Mouse (Mus musculus): Measurements from ENCODE around the gene Ndufa4l2. TPM values are rescaled to one million over a fixed set of nuclear protein-coding genes. Genes with fewer than 3 reads are reported as not detected.

Gene Ndufa4l2
- polyA plus RNA-seq, 1 experiment from 2014 or later = 5.9 TPM

DNA sequence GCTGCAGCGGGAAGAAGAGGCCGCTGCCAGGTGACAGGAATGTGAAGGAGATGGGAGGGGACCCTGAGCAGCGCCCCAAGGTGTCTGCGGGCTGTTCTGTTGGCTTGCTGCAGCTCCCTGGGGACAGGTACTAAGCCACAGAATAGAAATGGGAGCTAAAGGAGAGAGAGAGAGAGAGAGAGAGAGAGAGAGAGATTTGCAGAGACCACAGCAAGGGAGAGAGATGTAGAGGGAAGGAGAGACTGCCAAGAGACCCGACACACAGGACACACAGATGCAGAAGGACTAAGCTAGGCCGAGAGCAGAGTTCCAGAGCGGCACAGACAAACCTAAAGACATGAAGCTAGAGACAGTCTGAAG, 2.5 kb upstream of the Ndufa4l2 start:
- Histone ChIP-seq H3K9me3 (no peaks in the 10 kb centered on the region), H3K4me2 (peak overlapping the region; percentile 76), H3K27ac (peak overlapping the region; percentile 94), H3K4me3 (replicated peaks) (peak overlapping the region; percentile 41), H3K36me3 (replicated peaks) (0 out of 2 replicates have a peak, but pooled peaks cover under 1% of the 10 kb centered on the region), H3K4me1 (peaks cover 90% of the 10 kb centered on the region), H3K27me3 (peaks cover 92% of the 10 kb centered on the region), H3K9ac (peak overlapping the region; percentile 68)
- 1% methylated on average over 7 of the region's 7 CpGs for WGBS
- ATAC-seq (ENCODE audit: low FRiP score) = no peak

DNA sequence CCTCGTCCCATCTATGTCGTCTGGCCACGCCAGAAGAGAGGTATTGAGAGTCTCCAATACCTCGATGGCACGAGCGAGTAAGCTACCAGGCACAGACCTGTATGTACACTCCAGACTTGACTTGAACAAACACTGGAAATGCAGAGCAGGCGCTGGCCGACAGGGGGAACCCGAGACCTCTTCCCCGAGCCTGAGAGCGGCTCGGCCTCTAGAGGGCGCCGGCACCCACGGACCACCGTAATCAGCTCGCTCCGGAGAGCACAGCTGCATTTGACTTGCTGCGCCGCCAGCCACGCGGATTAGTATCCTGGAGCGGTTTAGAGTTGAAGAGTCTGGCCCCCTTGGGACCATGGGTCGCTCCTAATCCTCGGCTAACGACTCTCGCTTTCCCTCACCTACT, 2.0 kb upstream of the Ndufa4l2 start:
- H3K27me3 ChIP-seq = peaks cover 92% of the 10 kb centered on the region

DNA sequence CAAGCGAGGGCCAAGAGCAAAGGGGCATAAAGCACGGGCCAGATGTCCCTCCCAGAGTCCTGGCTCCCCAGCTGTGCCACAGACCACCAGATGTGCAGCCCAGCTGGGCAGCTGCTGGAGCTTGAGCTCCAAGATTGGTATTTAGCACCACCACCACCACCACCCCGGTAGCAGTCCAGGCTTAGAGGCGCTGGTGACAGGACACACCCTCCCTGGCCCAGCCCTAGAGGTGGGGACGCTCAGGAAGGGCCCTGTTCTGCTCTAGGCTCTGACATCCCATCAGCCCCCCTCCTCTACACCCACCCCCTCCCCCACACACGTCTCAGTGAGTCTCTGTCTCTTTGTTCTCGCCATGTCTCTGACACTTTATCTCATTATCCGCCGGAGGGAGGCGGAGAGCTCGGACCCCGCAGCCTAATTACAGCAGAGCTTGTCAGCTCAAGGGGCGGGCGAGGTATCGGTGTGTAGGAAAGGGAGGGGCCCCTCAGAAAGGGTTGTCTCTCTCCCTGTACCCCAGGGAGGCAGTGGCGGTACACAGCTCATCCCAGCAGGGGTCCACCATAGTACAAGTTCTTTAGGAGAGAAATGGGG, 1.2 kb upstream of the Ndufa4l2 start:
- Histone ChIP-seq H3K36me3 (replicated peaks) (peaks cover 13% of the 10 kb centered on the region), H3K27ac (peak overlapping the region; percentile 94), H3K27me3 (peaks cover 92% of the 10 kb centered on the region), H3K9me3 (no peaks in the 10 kb centered on the region), H3K9ac (peak overlapping the region; percentile 38; the same call in 1 of the 2 replicates), H3K4me1 (peaks cover 89% of the 10 kb centered on the region), H3K4me2 (peak overlapping the region; percentile 76), H3K4me3 (replicated peaks) (peak overlapping the region; percentile 41)
- whole genome bisulfite sequencing = 2% methylated on average over 16 of the region's 16 CpGs
- peak; percentile 47 for ATAC-seq (ENCODE audit: low FRiP score)

More for the DNA sequence above, 2.0 kb upstream of the Ndufa4l2 start:
- peak overlapping the region; percentile 94 for H3K27ac ChIP-seq
- 0% methylated on average over 27 of the region's 27 CpGs for WGBS
- peak overlapping the region; percentile 33; the same call in 1 of the 2 replicates for H3K9ac ChIP-seq
- H3K4me3 ChIP-seq (replicated peaks) = peak overlapping the region; percentile 41
- no peaks in the 10 kb centered on the region for H3K9me3 ChIP-seq
- H3K4me2 ChIP-seq = peak overlapping the region; percentile 76
- H3K4me1 ChIP-seq = peaks cover 95% of the 10 kb centered on the region
- ATAC-seq (ENCODE audit: low FRiP score) = peak; percentile 24
- H3K36me3 ChIP-seq (replicated peaks) = peaks cover 6% of the 10 kb centered on the region

DNA sequence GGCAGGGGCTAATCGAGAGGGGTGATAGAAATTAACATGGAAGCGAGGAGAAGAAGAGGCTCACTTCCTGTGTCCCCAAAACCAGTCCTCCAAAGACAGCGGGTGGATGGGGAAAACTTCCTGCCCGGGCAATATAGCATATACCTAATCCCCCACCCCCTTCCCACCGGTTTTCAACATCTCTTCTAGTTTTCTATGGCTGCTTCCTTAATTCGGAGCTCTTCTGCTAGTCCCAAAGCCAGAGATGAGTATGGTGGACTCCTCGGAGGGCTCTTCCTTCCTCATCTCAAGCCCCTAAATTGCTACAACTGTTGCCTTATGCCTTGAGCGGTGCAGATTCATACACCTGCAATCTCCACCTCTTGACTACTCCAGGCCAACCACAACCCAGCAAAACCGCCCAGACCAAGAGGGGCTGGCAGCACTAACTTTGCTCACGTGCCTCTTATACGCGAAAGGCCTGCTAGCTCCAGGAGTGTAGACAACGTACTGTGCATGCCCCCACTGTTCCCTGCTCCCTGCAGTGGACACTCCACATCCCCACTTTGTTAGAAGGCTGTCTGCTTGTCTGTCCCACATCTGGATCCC, 562 bp upstream of the Ndufa4l2 start:
- Histone ChIP-seq H3K27ac (peak overlapping the region; percentile 94), H3K27me3 (peaks cover 90% of the 10 kb centered on the region), H3K9ac (no peak overlapping the region), H3K4me2 (peak overlapping the region; percentile 76), H3K4me3 (replicated peaks) (no peak overlapping the region), H3K36me3 (replicated peaks) (peaks cover 20% of the 10 kb centered on the region), H3K9me3 (no peaks in the 10 kb centered on the region), H3K4me1 (peaks cover 84% of the 10 kb centered on the region)
- 6% methylated on average over 13 of the region's 13 CpGs for WGBS
- ATAC-seq (ENCODE audit: low FRiP score) = no peak

DNA sequence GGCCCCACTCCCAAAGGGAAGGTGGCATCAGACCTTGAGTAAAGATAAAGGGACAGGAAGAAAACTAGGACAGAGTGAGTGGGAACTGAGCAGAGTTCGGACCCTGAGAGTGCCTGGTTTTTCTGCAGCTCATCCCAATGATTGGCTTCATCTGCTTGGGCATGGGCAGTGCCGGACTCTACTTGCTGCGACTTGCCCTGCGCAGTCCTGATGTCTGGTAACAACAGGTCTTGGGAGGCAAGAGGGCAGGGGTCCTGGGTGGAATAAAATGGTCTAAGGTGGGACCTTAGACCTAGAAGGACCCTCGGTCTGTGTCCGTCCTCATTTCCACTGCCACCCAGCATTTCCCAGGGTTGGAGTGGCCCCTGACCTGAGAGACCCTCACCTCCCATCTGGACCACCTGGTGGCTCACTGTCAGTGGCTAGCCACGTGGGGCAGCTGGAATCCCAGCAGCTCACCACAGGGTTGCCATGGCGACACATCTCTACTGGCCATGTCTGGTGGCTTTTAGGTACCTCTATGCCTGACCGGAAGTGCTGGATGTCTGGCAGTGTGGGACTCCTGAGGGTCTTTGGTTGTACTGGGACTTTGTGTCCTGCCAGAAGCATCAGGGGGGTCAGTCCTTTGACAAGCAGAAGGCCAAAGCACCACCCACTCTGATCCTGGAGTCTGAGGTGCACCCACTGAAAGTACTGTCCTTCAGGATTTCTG, 660 bp downstream of the Ndufa4l2 start:
- Histone ChIP-seq H3K4me2 (no peak overlapping the region), H3K9ac (no peak overlapping the region), H3K4me3 (replicated peaks) (no peak overlapping the region), H3K27me3 (peaks cover 77% of the 10 kb centered on the region), H3K36me3 (replicated peaks) (peaks cover 31% of the 10 kb centered on the region), H3K27ac (no peak overlapping the region), H3K9me3 (no peaks in the 10 kb centered on the region), H3K4me1 (peaks cover 74% of the 10 kb centered on the region)
- ATAC-seq (ENCODE audit: low FRiP score) = no peak
- WGBS = 30% methylated on average over 9 of the region's 9 CpGs

DNA sequence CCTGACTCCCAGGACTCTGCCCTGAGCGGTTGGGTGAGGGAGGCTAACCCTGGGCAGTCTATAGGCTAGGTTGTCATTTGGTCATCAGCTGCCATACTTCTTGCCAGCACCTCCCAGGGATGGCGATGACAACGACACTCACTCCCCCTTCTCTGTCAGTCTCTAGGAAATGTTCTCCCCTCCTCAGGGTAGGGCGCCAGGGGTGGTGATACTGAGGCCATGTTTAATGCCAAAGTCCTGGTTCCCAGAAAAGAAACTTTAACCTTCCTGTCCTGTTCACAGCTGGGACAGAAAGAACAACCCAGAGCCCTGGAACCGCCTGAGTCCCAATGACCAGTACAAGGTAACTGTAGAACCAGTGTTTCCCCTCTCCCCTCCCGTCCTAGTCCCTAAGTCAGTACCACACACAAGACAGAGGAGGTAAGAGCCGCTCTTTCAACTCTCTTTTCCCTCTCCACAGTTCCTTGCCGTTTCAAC, 1.3 kb downstream of the Ndufa4l2 start:
- Histone ChIP-seq H3K27me3 (peaks cover 71% of the 10 kb centered on the region), H3K27ac (peak overlapping the region; percentile 63; the same call in 1 of the 2 replicates), H3K4me1 (peaks cover 74% of the 10 kb centered on the region), H3K4me2 (peak overlapping the region; percentile 31), H3K4me3 (replicated peaks) (no peak overlapping the region), H3K9ac (peak overlapping the region; percentile 9; the same call in 1 of the 2 replicates), H3K9me3 (no peaks in the 10 kb centered on the region), H3K36me3 (replicated peaks) (peaks cover 36% of the 10 kb centered on the region)
- 14% methylated on average over 8 of the region's 8 CpGs for WGBS
- no peak for ATAC-seq (ENCODE audit: low FRiP score)

DNA sequence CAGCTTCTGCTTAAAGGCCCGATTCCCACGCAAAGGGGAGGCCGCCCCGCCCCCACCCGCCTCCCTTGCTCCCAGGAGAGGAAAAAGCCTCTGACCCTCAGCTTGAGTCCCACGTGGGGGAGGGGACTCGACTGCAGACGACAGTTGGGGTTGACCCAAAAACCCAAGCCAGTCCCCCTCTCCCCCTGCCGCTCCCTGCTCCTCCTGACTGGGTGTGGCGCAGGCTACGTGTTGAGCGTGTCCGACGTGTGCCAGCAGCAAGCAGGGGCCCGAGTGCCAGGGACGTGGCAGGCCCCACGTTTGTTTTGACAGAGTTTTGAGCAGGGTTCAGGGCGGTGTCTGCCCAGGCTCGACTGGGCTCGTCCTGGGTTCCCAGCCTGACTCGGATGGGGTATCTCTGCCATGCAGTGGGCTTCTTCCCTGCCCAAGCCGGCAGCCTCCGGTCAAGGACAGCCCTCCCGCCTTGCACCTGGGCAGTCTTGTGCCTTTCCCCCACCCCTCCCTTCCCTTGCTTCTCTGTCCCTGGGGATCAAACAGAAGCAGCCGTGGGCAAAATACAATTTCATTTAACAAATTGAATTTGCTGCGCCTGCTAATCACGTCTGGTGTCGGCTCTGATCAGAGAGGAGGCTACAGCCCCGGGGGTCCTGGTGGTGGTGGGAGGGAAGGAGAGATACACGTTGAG, 2.0 kb downstream of the Ndufa4l2 start:
- H3K9ac ChIP-seq = peak overlapping the region; percentile 9; the same call in 1 of the 2 replicates
- ATAC-seq (ENCODE audit: low FRiP score) = no peak
- no peaks in the 10 kb centered on the region for H3K9me3 ChIP-seq
- peaks cover 36% of the 10 kb centered on the region for H3K36me3 ChIP-seq (replicated peaks)
- H3K4me1 ChIP-seq = peaks cover 74% of the 10 kb centered on the region
- no peak overlapping the region for H3K4me3 ChIP-seq (replicated peaks)
- peaks cover 64% of the 10 kb centered on the region for H3K27me3 ChIP-seq
- peak overlapping the region; percentile 31 for H3K4me2 ChIP-seq
- H3K27ac ChIP-seq = peak overlapping the region; percentile 63
- WGBS = 7% methylated on average over 30 of the region's 30 CpGs

DNA sequence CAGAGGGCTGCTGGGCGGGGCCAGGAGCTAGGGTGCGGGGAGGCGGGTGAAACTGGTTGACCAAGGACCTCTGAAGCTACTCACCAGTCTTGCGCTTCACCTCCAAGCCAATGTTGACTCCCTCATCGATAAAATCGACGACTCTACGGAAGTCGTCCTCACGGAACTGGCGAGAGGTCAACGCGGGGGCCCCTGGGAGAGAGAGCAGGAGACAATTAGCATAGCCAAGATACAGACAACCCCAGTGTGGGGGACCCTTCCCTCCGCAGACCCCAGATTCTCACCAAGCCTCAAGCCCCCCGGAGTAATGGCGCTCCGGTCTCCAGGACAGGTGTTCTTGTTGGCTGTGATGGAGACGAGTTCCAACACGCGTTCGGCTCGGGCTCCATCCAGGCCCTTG, 3.2 kb downstream of the Ndufa4l2 start:
- WGBS = 96% methylated on average over 22 of the region's 22 CpGs
- no peak for ATAC-seq (ENCODE audit: low FRiP score)
- no peak overlapping the region for H3K27ac ChIP-seq
- H3K9me3 ChIP-seq = no peaks in the 10 kb centered on the region
- peaks cover 67% of the 10 kb centered on the region for H3K4me1 ChIP-seq
- peaks cover 58% of the 10 kb centered on the region for H3K27me3 ChIP-seq
- no peak overlapping the region for H3K4me3 ChIP-seq (replicated peaks)
- no peak overlapping the region for H3K4me2 ChIP-seq
- no peak overlapping the region for H3K9ac ChIP-seq
- peaks cover 36% of the 10 kb centered on the region for H3K36me3 ChIP-seq (replicated peaks)

DNA sequence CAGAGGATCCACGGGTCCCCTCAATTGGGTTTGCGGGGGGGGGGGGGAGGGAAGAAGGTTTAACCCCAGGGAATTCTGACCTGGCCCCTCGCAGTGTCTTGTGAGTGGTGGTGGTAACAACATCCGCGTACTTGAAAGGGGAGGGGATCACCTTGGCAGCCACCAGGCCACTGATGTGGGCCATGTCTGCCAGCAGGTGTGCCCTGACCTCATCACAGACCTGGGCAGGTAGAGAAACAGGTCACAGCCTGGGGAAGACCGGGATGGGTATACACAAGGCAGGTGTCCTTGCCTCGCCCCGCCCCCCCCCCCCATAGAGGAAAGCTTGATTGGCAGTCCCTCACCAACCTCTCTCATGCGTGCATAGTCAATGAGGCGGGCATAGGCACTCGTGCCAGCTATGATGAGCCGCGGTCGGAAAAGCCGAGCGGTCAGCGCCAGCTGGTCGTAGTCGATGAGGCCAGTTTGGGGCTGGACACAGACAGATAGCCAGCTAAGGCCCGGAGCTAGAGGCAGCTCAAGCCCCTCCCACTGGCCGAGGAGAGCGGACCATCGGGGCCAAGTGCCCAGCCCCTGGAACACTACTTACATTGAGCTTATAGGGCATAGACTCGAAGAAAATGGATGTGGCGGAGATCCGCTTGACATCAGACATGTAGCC, 4.4 kb downstream of the Ndufa4l2 start:
- H3K4me3 ChIP-seq (replicated peaks) = no peak overlapping the region
- ATAC-seq (ENCODE audit: low FRiP score) = no peak
- H3K27ac ChIP-seq = no peak overlapping the region
- no peak overlapping the region for H3K4me2 ChIP-seq
- H3K27me3 ChIP-seq = peaks cover 57% of the 10 kb centered on the region
- peaks cover 56% of the 10 kb centered on the region for H3K4me1 ChIP-seq
- H3K36me3 ChIP-seq (replicated peaks) = peaks cover 36% of the 10 kb centered on the region
- no peaks in the 10 kb centered on the region for H3K9me3 ChIP-seq
- WGBS = 91% methylated on average over 25 of the region's 26 CpGs
- H3K9ac ChIP-seq = no peak overlapping the region

DNA sequence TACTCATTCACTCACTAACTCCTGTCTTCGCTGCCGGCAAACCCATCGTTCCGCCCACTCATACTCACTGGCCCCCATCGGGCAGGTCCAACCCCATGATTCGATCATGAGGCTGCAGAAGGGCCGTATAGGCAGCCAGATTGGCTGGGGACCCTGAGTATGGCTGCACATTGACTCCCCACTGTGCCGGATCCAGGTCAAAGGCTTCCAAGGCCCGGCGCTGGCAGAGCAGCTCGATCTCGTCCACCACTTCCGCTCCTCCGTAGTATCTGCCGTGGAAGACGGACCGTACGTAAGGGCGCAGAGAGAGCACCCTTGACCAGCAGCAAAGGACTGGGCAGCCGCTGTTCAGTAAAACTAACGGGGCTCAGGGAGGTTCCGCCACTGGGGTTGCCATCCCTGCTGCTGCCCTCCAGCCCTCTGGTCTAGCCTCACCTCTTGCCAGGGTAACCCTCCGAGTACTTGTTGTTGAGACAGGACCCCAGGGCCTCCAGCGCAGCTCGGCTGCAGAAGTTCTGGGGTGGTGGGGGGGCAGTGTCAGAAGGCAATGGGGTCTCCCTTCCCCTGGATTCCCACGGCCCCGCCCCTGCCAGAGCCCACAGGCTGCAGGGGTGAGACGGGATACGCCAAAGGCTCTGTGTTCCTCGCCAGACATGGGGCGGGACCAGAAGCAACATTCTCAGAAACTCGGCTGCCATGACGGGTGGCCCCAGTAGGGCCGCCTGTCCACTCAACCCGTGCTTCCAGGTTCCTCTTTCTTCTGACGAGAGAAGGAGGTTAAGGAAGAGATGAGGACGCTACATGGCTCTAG, 5.3 kb downstream of the Ndufa4l2 start:
- Histone ChIP-seq H3K9me3 (no peaks in the 10 kb centered on the region), H3K4me2 (no peak overlapping the region), H3K4me3 (replicated peaks) (no peak overlapping the region), H3K27ac (no peak overlapping the region), H3K9ac (no peak overlapping the region), H3K4me1 (peaks cover 56% of the 10 kb centered on the region), H3K27me3 (peaks cover 57% of the 10 kb centered on the region), H3K36me3 (replicated peaks) (peaks cover 36% of the 10 kb centered on the region)
- 94% methylated on average over 37 of the region's 37 CpGs for WGBS
- no peak for ATAC-seq (ENCODE audit: low FRiP score)

DNA sequence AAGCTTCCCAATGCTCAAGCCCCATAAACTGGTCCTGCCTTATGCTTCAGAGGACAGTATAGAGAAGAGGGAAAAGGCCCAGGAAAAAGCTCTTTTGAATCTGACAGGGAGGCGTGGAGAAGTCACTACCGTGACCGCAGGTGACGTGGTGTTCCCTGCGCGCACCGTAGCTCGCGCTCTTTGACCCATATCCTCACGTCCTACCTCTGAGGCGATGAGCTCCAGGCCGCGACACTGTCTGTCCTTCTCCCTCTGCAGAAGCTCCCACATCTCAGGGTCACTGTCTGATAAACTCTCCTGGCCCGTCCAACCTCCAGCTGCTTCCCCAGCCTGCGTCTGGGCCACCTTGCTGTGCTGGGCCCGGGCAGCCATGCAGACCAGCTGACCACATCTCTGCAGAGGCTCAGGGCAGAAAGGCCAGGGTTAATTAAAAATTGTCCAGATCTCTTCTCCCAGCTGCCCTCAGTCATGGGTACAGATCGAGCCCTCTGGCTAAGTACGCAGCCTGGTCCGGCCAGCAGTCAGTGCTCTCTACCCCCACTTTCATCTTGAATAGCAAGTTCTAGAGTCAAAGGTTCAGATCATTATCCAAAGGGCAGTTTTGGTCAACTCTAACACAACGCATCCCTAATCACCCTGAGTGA, 6.1 kb downstream of the Ndufa4l2 start:
- WGBS = 88% methylated on average over 20 of the region's 20 CpGs
- no peak for ATAC-seq (ENCODE audit: low FRiP score)
- peaks cover 36% of the 10 kb centered on the region for H3K36me3 ChIP-seq (replicated peaks)
- peaks cover 56% of the 10 kb centered on the region for H3K4me1 ChIP-seq
- H3K27me3 ChIP-seq = peaks cover 57% of the 10 kb centered on the region
- H3K9ac ChIP-seq = peak overlapping the region; percentile 65; the same call in 1 of the 2 replicates
- no peak overlapping the region for H3K27ac ChIP-seq
- no peak overlapping the region for H3K4me3 ChIP-seq (replicated peaks)
- H3K4me2 ChIP-seq = peak overlapping the region; percentile 82
- no peaks in the 10 kb centered on the region for H3K9me3 ChIP-seq
